Mouse (Mus musculus): ENCODE measurements around the gene Clcnkb.

- TF ChIP-seq CTCF (IDR thresholded peaks at IDR 0.05) (no peak), EP300 (IDR thresholded peaks at IDR 0.05; ENCODE audit: insufficient read depth, low read depth, low read length) (no peak)
Measured at GRCm38 (mm10) chr4:141415924-141416323, at the start of gene Clcnkb.
